Mouse (Mus musculus) hindbrain, embryonic 16.5 days (tissue): ENCODE results near the gene Acer3. TPM values are rescaled to one million over a fixed set of nuclear protein-coding genes. Genes with fewer than 3 reads are reported as not detected.

ENCODE experiments used
- ATAC-seq: fragments of 200-750 bp; cut with Nextera tagmentation; 2 replicates; pipeline ENCODE4 v1.8.0; 2017; ENCODE audit warnings: moderate TSS enrichment, moderate library complexity
- H3K27ac ChIP-seq: fragments of 300-500 bp; sonication (generic); 2 replicates; pipeline ENCODE4 v1.5.1; 2014; ENCODE audit warnings: low read depth, mild to moderate bottlenecking, control low read depth, low read length, moderate library complexity
- H3K27me3 ChIP-seq: fragments of 300-500 bp; sonication (generic); replicated peaks from 2 replicates; pipeline ENCODE4 v1.6.1; 2014; ENCODE audit warnings: low read length; ENCODE audit not compliant: control insufficient read depth, insufficient read depth
- H3K36me3 ChIP-seq: fragments of 300-500 bp; sonication (generic); 2 replicates; pipeline ENCODE4 v1.6.1; 2014; ENCODE audit warnings: mild to moderate bottlenecking, low read length, moderate library complexity, mixed read lengths; ENCODE audit not compliant: control insufficient read depth, insufficient read depth
- H3K4me1 ChIP-seq: fragments of 300-500 bp; sonication (generic); 2 replicates; pipeline ENCODE4 v1.6.1; 2014; ENCODE audit warnings: low read depth, low read length; ENCODE audit not compliant: control insufficient read depth, insufficient read depth
- H3K4me2 ChIP-seq: fragments of 300-500 bp; sonication (generic); 2 replicates; pipeline ENCODE4 v1.6.1; 2014; ENCODE audit warnings: mild to moderate bottlenecking, low read length, control low read depth, moderate library complexity
- H3K4me3 ChIP-seq: fragments of 300-500 bp; sonication (generic); 2 replicates; pipeline ENCODE4 v1.5.1; 2014; ENCODE audit warnings: mild to moderate bottlenecking, low read length, control low read depth, moderate library complexity
- H3K9ac ChIP-seq: fragments of 300-500 bp; sonication (generic); 2 replicates; pipeline ENCODE4 v1.6.1; 2014; ENCODE audit warnings: low read depth, mild to moderate bottlenecking, control low read depth, low read length, moderate library complexity
- H3K9me3 ChIP-seq: fragments of 300-500 bp; sonication (generic); 2 replicates; pipeline ENCODE4 v1.6.1; 2014; ENCODE audit warnings: mild to moderate bottlenecking, low read length, moderate library complexity; ENCODE audit not compliant: control insufficient read depth
- WGBS: fragments of 180-500 bp; shearing (Covaris S2); extraction: QIAGEN DNeasy Blood & Tissue Kit; methylation state at CpG from one replicate; pipeline ENCODE4 v1.1.7; 2014; 5-methylcytosine and 5-hydroxymethylcytosine counted together
- polyA plus RNA-seq: library from polyadenylated mRNA; unstranded; fragments of >200 nt; fragmentation: Nextera tagmentation; extraction: Ambion mirVana; gene quantifications from 2 replicates; pipeline ENCODE4 v1.2.1, GENCODE M21; 2015

The Acer3 gene
- polyA plus RNA-seq, 1 experiment from 2014 or later: 29.5 TPM

- 30% methylated on average over 12 of the region's 12 CpGs for WGBS
- Histone ChIP-seq H3K27me3 (no peaks in the 10 kb centered on the region), H3K4me3 (no peak overlapping the region), H3K36me3 (0 out of 2 replicates have a peak, but pooled peaks cover 10% of the 10 kb centered on the region), H3K4me2 (no peak overlapping the region), H3K9ac (no peak overlapping the region), H3K4me1 (peaks cover 31% of the 10 kb centered on the region), H3K9me3 (no peaks in the 10 kb centered on the region), H3K27ac (no peak overlapping the region; the same call in 1 of the 2 replicates)
- ATAC-seq: 0 out of 2 replicates have a peak, but pooled peaks have one; percentile 12
Observed at GRCm38 (mm10) chr7:98354160-98354920, 33.3 kb upstream of the Acer3 start.

DNA sequence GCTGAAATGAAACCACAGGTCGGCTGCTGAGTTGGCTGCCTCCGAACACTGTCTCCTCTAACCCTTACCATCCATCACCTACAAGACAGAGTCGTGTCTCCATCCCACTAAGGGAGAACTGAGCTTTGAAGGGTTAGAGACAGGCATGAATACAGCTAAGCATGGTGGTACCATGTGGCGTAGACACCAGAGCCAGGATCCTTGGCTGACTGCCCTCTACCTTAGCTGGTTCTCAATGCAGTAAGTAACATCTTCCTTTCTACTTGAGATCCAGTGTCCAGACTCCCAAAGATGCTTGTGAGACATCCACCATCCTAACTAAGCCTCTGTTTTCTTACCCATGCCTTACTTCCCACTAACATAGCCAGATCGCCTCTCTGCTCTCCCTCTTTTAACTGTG is 32.6 kb upstream of the Acer3 start:
- Histone ChIP-seq H3K36me3 (0 out of 2 replicates have a peak, but pooled peaks cover 10% of the 10 kb centered on the region), H3K27ac (no peak overlapping the region), H3K27me3 (no peaks in the 10 kb centered on the region), H3K4me3 (no peak overlapping the region), H3K9ac (no peak overlapping the region), H3K4me1 (peaks cover 24% of the 10 kb centered on the region), H3K9me3 (no peaks in the 10 kb centered on the region), H3K4me2 (no peak overlapping the region)
- no peak for ATAC-seq
- 79% methylated on average over 5 of the region's 5 CpGs for WGBS

GRCm38 (mm10) chr7:98351523-98351922 is 30.5 kb upstream of the Acer3 start:
- H3K9me3 ChIP-seq: no peaks in the 10 kb centered on the region
- H3K36me3 ChIP-seq: 0 out of 2 replicates have a peak, but pooled peaks cover 10% of the 10 kb centered on the region
- H3K27me3 ChIP-seq: no peaks in the 10 kb centered on the region
- H3K9ac ChIP-seq: no peak overlapping the region
- no peak overlapping the region for H3K27ac ChIP-seq
- no peak overlapping the region for H3K4me3 ChIP-seq
- no peak for ATAC-seq
- peaks cover 15% of the 10 kb centered on the region for H3K4me1 ChIP-seq
- no peak overlapping the region for H3K4me2 ChIP-seq
- 90% methylated on average over 3 of the region's 3 CpGs for WGBS

DNA sequence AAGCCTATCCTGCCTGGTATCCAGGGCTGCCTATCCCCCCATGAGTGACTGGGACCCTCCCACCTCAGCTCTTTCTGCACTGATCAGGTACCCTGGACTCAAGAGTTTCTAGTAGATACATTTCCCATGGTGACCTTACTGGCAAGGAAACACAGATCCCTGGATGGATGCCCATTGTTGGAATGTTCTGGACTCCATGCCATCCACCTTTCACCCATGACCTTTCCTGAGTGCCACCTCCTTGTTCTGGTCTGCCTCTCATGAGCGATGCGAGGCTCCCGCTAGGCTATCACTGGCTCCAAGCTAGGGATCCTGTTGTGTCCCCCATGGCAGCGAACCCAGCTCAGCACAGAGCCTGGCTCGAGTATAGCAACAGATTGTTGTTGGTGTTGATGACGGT is 28.8 kb upstream of the Acer3 start:
- no peak overlapping the region for H3K4me3 ChIP-seq
- ATAC-seq: no peak
- H3K9me3 ChIP-seq: no peaks in the 10 kb centered on the region
- H3K4me2 ChIP-seq: no peak overlapping the region
- no peaks in the 10 kb centered on the region for H3K27me3 ChIP-seq
- 0 out of 2 replicates have a peak, but pooled peaks cover 10% of the 10 kb centered on the region for H3K36me3 ChIP-seq
- WGBS: 91% methylated on average over 6 of the region's 6 CpGs
- H3K27ac ChIP-seq: no peak overlapping the region
- peaks cover 5% of the 10 kb centered on the region for H3K4me1 ChIP-seq
- no peak overlapping the region for H3K9ac ChIP-seq

GRCm38 (mm10) chr7:98349096-98349495 is 28.1 kb upstream of the Acer3 start:
- no peaks in the 10 kb centered on the region for H3K9me3 ChIP-seq
- H3K9ac ChIP-seq: no peak overlapping the region
- H3K36me3 ChIP-seq: 0 out of 2 replicates have a peak, but pooled peaks cover 10% of the 10 kb centered on the region
- no peak overlapping the region for H3K4me2 ChIP-seq
- no peak overlapping the region for H3K27ac ChIP-seq
- no peaks in the 10 kb centered on the region for H3K27me3 ChIP-seq
- ATAC-seq: no peak
- 17% methylated on average over 5 of the region's 5 CpGs for WGBS
- H3K4me3 ChIP-seq: no peak overlapping the region
- H3K4me1 ChIP-seq: no peaks in the 10 kb centered on the region

DNA sequence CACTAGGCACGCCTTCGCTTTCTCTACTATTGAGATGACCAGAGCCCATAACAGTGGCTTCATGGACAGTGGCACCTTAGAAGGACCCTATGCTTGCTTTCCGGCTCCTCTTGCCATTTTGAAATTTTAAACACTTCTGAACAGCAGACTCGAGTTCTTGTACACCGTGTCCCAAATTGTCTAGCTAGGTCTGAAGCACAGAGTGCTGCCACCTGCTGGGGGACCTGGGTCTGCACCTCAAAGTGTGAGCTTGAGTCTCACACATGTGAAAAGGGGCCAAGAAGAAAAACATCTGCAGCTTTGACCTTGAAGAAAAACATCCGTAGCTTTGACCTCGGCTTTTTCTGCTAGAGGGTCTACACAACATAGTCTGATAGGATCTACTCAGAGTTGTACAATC is 27.0 kb upstream of the Acer3 start:
- no peak overlapping the region for H3K9ac ChIP-seq
- ATAC-seq: no peak

DNA sequence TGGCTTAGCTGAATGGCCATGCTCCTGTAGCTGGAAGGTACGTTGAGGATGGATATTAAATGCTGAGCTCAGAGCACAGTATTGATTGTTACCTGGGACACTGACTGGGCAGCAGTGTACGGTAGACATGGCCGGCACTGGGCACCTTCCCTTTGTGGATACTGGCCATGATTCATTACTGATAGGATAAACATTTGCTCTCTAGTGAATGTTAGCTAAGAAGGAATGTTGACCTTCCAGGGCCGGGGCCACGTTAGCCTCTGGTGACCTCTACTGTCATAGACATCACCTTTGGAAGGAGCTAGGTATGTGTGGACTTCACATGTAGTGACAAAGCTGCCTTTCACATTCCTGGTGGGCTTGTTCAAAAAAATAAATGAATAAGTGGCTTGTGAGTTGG is 26.5 kb upstream of the Acer3 start:
- Histone ChIP-seq H3K9ac (no peak overlapping the region), H3K36me3 (0 out of 2 replicates have a peak, but pooled peaks cover 10% of the 10 kb centered on the region), H3K27me3 (no peaks in the 10 kb centered on the region), H3K4me3 (no peak overlapping the region), H3K27ac (no peak overlapping the region), H3K9me3 (no peaks in the 10 kb centered on the region), H3K4me1 (no peaks in the 10 kb centered on the region), H3K4me2 (no peak overlapping the region)
- WGBS: 91% methylated on average over 5 of the region's 5 CpGs
- ATAC-seq: no peak

More for the DNA sequence above, 27.0 kb upstream of the Acer3 start:
- H3K4me1 ChIP-seq: no peaks in the 10 kb centered on the region
- WGBS: 58% methylated on average over 7 of the region's 7 CpGs
- no peak overlapping the region for H3K27ac ChIP-seq
- H3K4me2 ChIP-seq: no peak overlapping the region
- H3K27me3 ChIP-seq: no peaks in the 10 kb centered on the region
- no peaks in the 10 kb centered on the region for H3K9me3 ChIP-seq
- 0 out of 2 replicates have a peak, but pooled peaks cover 10% of the 10 kb centered on the region for H3K36me3 ChIP-seq
- no peak overlapping the region for H3K4me3 ChIP-seq

DNA sequence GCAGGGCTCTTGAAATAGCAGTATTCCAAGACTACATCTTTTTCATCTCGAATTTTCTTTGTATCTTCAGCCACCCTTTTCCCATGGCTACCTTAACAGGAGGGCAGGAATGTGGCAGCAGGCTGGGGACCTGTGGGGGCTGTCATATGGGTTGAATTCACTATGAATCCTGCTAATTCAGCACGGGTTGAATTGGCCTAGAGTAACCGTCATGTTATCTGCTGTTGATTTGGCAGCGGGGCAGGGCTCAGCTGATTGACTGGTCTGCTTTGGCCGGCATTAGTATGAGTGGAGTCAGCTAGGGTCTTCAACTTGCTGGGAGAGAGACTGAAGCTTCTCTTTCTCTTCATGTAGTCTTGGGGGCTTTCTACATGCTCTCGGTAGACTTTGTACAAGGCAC is 24.0 kb upstream of the Acer3 start:
- Histone ChIP-seq H3K9ac (no peak overlapping the region; the same call in 1 of the 2 replicates), H3K36me3 (no peaks in the 10 kb centered on the region), H3K4me3 (no peak overlapping the region), H3K27me3 (no peaks in the 10 kb centered on the region), H3K4me1 (no peaks in the 10 kb centered on the region; the same call in 1 of the 2 replicates), H3K9me3 (no peaks in the 10 kb centered on the region), H3K27ac (no peak overlapping the region), H3K4me2 (no peak overlapping the region)
- ATAC-seq: no peak
- WGBS: 49% methylated on average over 6 of the region's 6 CpGs

DNA sequence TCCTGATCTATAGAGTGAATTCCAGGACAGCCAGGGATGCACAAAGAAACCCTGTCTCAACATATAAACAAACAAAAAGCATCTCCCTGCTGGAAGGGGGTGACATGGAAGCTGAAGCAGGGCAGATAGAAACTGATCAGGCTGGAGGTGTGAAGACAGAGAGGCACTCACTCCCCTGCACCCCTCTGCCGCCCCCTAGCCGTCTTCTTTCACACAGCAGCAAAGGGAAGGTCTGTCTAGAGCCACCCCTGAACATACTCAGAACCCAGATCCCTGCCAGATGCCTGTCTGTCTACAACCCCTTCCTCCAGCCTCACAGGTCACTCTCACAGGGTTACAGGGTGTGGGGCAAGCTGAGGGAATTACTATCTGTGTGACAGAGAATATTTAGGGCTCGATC is 23.4 kb upstream of the Acer3 start:
- Histone ChIP-seq H3K27ac (no peak overlapping the region), H3K36me3 (no peaks in the 10 kb centered on the region), H3K9ac (no peak overlapping the region), H3K9me3 (no peaks in the 10 kb centered on the region), H3K4me2 (no peak overlapping the region), H3K4me1 (no peaks in the 10 kb centered on the region; the same call in 1 of the 2 replicates), H3K4me3 (no peak overlapping the region), H3K27me3 (no peaks in the 10 kb centered on the region)
- ATAC-seq: no peak
- 19% methylated on average over 3 of the region's 3 CpGs for WGBS
